ENCODE assay signal across 8 mouse cellular contexts in the genomic region with DNA sequence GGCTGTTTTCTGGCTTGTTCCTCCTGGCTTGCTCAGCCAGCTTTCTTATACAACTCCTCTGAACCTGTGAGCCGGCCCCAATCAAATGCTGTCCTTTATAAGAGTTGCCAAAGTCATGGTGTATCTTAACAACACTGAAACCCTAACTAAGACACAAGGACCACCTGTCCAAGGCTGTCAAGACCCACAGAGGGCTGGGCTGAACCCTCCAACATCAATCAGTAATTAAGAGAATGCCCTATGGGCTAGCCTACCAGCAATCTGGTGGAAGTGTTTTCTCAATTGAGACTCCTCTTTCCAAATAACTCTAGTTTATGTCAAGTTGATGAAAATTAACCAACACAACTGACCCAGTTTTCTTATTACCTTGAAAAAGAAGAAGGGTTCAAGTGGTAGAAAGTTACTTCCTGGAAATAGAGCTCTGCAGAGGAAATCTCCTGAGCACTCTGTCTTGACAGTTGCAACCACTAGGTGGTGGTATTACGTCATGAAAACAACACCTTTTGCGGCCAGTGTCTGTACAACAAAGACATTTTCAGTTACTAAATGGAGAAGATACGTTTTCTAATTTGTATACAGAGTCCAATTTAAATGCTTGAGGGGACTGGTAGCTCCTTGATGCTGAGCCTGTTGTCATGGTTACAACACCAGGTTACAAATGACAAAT. TPM values are rescaled to one million over a fixed set of nuclear protein-coding genes. Genes with fewer than 3 reads are reported as not detected.
A peak's percentile ranks its signal among the peaks of the same experiment; 100 is the strongest.
DNase-seq lines count a peak whose midpoint lies in the region; ATAC-seq lines count a peak whose summit lies in the region.

No protein-coding gene starts in this region.

- ATAC-seq in inflammation-experienced regulatory T-cells, adult 6 months: peak; percentile 83
- peak; percentile 83 for ATAC-seq in midbrain, embryonic 14.5 days (ENCODE audit: low FRiP score, low TSS enrichment)

- DNase-seq in heart, adult 9 months (ENCODE audit: low spot score in 2 of 2): peak; percentile 39 to 74
- no peak for DNase-seq in heart, adult 11 months
- peak; percentile 78 for DNase-seq in cerebellum, adult 8-10 months
- peak; percentile 39 to 92 for DNase-seq in frontal cortex, adult 2 months (ENCODE audit: extremely low spot score in 1 of 2, low spot score in 1 of 2)
- DNase-seq in left cerebral cortex, postnatal 10 days (ENCODE audit: extremely low spot score in 1 of 2, low spot score in 2 of 2): peak; percentile 71 to 81
- peak; percentile 95 for DNase-seq in midbrain, embryonic 14.5 days
- DNase-seq in spleen, adult 12 weeks (ENCODE audit: low spot score): peak; percentile 45

- H3K4me1 ChIP-seq in midbrain, embryonic 14.5 days (ENCODE audit: control insufficient read depth, insufficient read depth, low read length): no peaks in the 10 kb centered on the region

- 22% methylated on average over 4 of the region's 4 CpGs for WGBS in midbrain, embryonic 14.5 days

- H3K4me2 ChIP-seq in midbrain, embryonic 14.5 days (ENCODE audit: low read length): no peak overlapping the region

- H3K36me3 ChIP-seq in midbrain, embryonic 14.5 days (ENCODE audit: control insufficient read depth, insufficient read depth, low read length): no peaks in the 10 kb centered on the region

- no peaks in the 10 kb centered on the region for H3K9me3 ChIP-seq in midbrain, embryonic 14.5 days (ENCODE audit: control insufficient read depth, low read length)

- no peak overlapping the region for H3K9ac ChIP-seq in midbrain, embryonic 14.5 days (replicated peaks; ENCODE audit: low read length)

- H3K27ac ChIP-seq in midbrain, embryonic 14.5 days (replicated peaks; ENCODE audit: low read depth, low read length): peak overlapping the region; percentile 43

- no peaks in the 10 kb centered on the region for H3K27me3 ChIP-seq in midbrain, embryonic 14.5 days (ENCODE audit: control insufficient read depth, insufficient read depth, low read length)

- no peak overlapping the region for H3K4me3 ChIP-seq in midbrain, embryonic 14.5 days (replicated peaks; ENCODE audit: low read depth, low read length)

- intact Hi-C loops in left cerebral cortex, postnatal 10 days (cut with DNase I): loop anchor here (2.0 to 10.0 kb wide), 3 partner anchors 136 to 554 kb away; no protein-coding TSS in a partner anchor

RNA-seq across cellular contexts. Expression of a gene that starts 1.4 kb away (rescaled TPM):
- polyA plus RNA-seq in frontal cortex, adult 2 months (2012; rRNA removed): 46.3 and 48.4 TPM in 2 replicates
- polyA plus RNA-seq in inflammation-experienced regulatory T-cells, adult 6 months (2017; shearing (Covaris generic)): 10 to 100 TPM; 50.8 to 68.5 (median 62.7) TPM
- total RNA-seq in left cerebral cortex, postnatal 10 days (2021): 10 to 100 TPM; 30.5 to 30.6 TPM
- polyA plus RNA-seq in midbrain, embryonic 14.5 days (2014; fragmentation: Nextera tagmentation; extraction: Ambion mirVana): 49.1 and 63.3 TPM in 2 replicates

RNA-seq across cellular contexts. Expression of a gene that starts 35.9 kb away (rescaled TPM):
- polyA plus RNA-seq in frontal cortex, adult 2 months (2012; rRNA removed): 0.44 TPM in 2 replicates
- polyA plus RNA-seq in inflammation-experienced regulatory T-cells, adult 6 months (2017; shearing (Covaris generic)): under 1 TPM in 2 of 3 experiments, not detected in 1; 0.40 to 0.44 TPM
- under 1 TPM; 0.19 to 0.26 TPM for total RNA-seq in left cerebral cortex, postnatal 10 days (2021)
- 0.78 and 1.6 TPM in 2 replicates for polyA plus RNA-seq in midbrain, embryonic 14.5 days (2014; fragmentation: Nextera tagmentation; extraction: Ambion mirVana)

RNA-seq across cellular contexts. Expression of a gene that starts 36.2 kb away (rescaled TPM):
- 30.6 and 31.3 TPM in 2 replicates for polyA plus RNA-seq in frontal cortex, adult 2 months (2012; rRNA removed)
- 10 to 100 TPM; 28.8 to 36.2 (median 36.2) TPM for polyA plus RNA-seq in inflammation-experienced regulatory T-cells, adult 6 months (2017; shearing (Covaris generic))
- total RNA-seq in left cerebral cortex, postnatal 10 days (2021): 10 to 100 TPM; 26.2 to 27.1 TPM
- polyA plus RNA-seq in midbrain, embryonic 14.5 days (2014; fragmentation: Nextera tagmentation; extraction: Ambion mirVana): 50.9 and 63.5 TPM in 2 replicates

RNA-seq across cellular contexts. Expression of a gene that starts 41.4 kb away (rescaled TPM):
- 37.2 and 43.1 TPM in 2 replicates for polyA plus RNA-seq in frontal cortex, adult 2 months (2012; rRNA removed)
- polyA plus RNA-seq in inflammation-experienced regulatory T-cells, adult 6 months (2017; shearing (Covaris generic)): 10 to 100 TPM; 75.5 to 92.5 (median 76.8) TPM
- total RNA-seq in left cerebral cortex, postnatal 10 days (2021): 10 to 100 TPM; 27.3 to 30.1 TPM
- 69.3 and 78.8 TPM in 2 replicates for polyA plus RNA-seq in midbrain, embryonic 14.5 days (2014; fragmentation: Nextera tagmentation; extraction: Ambion mirVana)

RNA-seq across cellular contexts. Expression of a gene that starts 57.8 kb away (rescaled TPM):
- polyA plus RNA-seq in frontal cortex, adult 2 months (2012; rRNA removed): 6.8 and 8.0 TPM in 2 replicates
- 1 to 10 TPM; 1.6 to 2.0 (median 1.8) TPM for polyA plus RNA-seq in inflammation-experienced regulatory T-cells, adult 6 months (2017; shearing (Covaris generic))
- 1 to 10 TPM; 8.3 to 8.4 TPM for total RNA-seq in left cerebral cortex, postnatal 10 days (2021)
- 12.8 and 14.1 TPM in 2 replicates for polyA plus RNA-seq in midbrain, embryonic 14.5 days (2014; fragmentation: Nextera tagmentation; extraction: Ambion mirVana)
